Mouse (Mus musculus): Measurements from ENCODE around the gene G3bp2. TPM values are rescaled to one million over a fixed set of nuclear protein-coding genes. Genes with fewer than 3 reads are reported as not detected.

Gene G3bp2
- polyA plus RNA-seq, 1 experiment from 2014 or later = 122 TPM

DNA sequence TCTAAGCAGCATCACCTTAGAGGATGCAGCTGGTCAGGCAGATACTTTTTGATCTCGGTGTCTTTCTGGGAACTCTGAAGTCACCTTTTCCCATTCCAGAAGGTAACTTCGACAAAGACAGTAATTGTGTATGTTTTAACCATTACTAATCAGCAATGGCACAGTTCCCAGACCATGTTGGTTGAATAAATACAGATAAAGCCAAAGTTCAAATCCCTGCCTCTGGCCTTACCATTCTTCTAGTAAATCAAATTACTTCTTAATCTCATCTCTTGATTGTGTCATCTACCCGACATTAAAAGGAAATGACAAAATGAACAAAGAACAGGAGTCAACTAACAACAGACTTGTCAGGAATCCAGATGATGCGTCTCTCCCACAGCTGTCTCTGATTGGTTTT, 38.1 kb upstream of the G3bp2 start:
- H3K9ac ChIP-seq (ENCODE audit: low read length) = no peak overlapping the region
- WGBS = 62% methylated on average over 4 of the region's 4 CpGs
- H3K4me3 ChIP-seq (ENCODE audit: low read length) = no peak overlapping the region
- no peaks in the 10 kb centered on the region for H3K36me3 ChIP-seq (ENCODE audit: control insufficient read depth, insufficient read depth)
- peaks cover 3% of the 10 kb centered on the region for H3K4me1 ChIP-seq (ENCODE audit: control insufficient read depth, insufficient read depth, low read length)
- H3K9me3 ChIP-seq (replicated peaks; ENCODE audit: control insufficient read depth, low read length) = 0 out of 2 replicates have a peak, but pooled peaks cover 2% of the 10 kb centered on the region
- ATAC-seq (replicated peaks; ENCODE audit: extremely low read depth, insufficient read depth, low FRiP score) = no peak
- no peak overlapping the region for H3K27ac ChIP-seq (ENCODE audit: low read length)
- H3K4me2 ChIP-seq (ENCODE audit: low read depth, low read length) = no peak overlapping the region
- H3K27me3 ChIP-seq (ENCODE audit: control insufficient read depth, insufficient read depth, low read length) = no peaks in the 10 kb centered on the region

DNA sequence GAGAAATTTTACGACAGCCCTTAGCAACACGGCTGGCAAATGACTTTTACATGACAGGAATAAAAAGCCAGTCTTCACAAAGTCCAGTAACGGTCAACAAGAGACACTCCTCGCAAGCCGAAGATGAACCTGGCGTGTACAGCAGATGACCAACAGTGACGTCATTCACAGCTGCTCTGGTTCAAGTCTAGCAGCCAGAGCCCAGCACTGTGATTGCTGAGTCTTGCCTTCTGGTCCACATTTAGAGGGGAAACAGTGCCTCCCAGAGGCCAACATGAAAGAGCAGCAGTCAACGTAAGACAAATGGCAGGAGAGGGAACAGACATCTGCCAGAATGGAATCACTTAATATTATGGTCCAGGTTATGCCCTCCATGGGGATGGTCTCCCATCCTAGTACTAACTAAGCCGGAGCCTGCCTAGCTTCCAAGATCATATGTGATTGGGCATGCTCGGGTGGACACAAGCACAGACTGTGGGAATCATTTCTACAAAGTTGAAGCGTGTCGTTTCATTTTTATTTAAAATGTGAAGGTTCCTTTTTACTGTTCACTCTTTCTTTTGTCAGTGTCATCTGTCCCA, 34.4 kb upstream of the G3bp2 start:
- no peak overlapping the region for H3K27ac ChIP-seq (ENCODE audit: low read length)
- no peaks in the 10 kb centered on the region for H3K36me3 ChIP-seq (ENCODE audit: control insufficient read depth, insufficient read depth)
- H3K4me2 ChIP-seq (ENCODE audit: low read depth, low read length) = peak overlapping the region; percentile 6; the same call in 1 of the 2 replicates
- WGBS = 50% methylated on average over 12 of the region's 12 CpGs
- peak; percentile 49; the same call in 1 of the 2 replicates for ATAC-seq (replicated peaks; ENCODE audit: extremely low read depth, insufficient read depth, low FRiP score)
- no peak overlapping the region for H3K4me3 ChIP-seq (ENCODE audit: low read length)
- H3K9me3 ChIP-seq (replicated peaks; ENCODE audit: control insufficient read depth, low read length) = 0 out of 2 replicates have a peak, but pooled peaks cover 2% of the 10 kb centered on the region
- H3K27me3 ChIP-seq (ENCODE audit: control insufficient read depth, insufficient read depth, low read length) = no peaks in the 10 kb centered on the region
- no peak overlapping the region for H3K9ac ChIP-seq (ENCODE audit: low read length)
- H3K4me1 ChIP-seq (ENCODE audit: control insufficient read depth, insufficient read depth, low read length) = peaks cover 2% of the 10 kb centered on the region; the same call in 1 of the 2 replicates

DNA sequence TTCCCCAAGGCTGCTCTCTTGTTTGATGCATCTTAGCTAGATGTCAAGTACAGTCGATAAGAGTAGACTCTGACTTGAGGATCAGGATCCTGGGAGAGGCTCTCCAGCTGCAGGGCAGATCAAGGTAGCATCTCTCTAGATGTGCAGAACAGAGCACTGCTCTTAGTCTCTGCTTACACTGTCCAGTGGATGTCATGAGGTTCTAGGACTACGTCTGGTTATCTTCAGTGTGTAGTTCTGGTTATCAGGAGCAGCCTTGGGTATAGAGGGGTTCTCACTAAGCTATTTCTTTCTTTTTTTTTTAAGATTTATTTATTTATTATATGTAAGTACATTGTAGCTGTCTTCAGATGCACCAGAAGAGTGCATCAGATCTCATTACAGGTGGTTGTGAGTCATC, 31.4 kb upstream of the G3bp2 start:
- Histone ChIP-seq H3K9ac (ENCODE audit: low read length) (no peak overlapping the region), H3K27me3 (ENCODE audit: control insufficient read depth, insufficient read depth, low read length) (no peaks in the 10 kb centered on the region), H3K9me3 (replicated peaks; ENCODE audit: control insufficient read depth, low read length) (no peaks in the 10 kb centered on the region), H3K4me2 (ENCODE audit: low read depth, low read length) (no peak overlapping the region), H3K36me3 (ENCODE audit: control insufficient read depth, insufficient read depth) (no peaks in the 10 kb centered on the region), H3K4me3 (ENCODE audit: low read length) (no peak overlapping the region), H3K27ac (ENCODE audit: low read length) (no peak overlapping the region), H3K4me1 (ENCODE audit: control insufficient read depth, insufficient read depth, low read length) (peaks cover 2% of the 10 kb centered on the region; the same call in 1 of the 2 replicates)
- 87% methylated on average over 2 of the region's 2 CpGs for WGBS
- ATAC-seq (replicated peaks; ENCODE audit: extremely low read depth, insufficient read depth, low FRiP score) = no peak

GRCm38 (mm10) chr5:92114223-92114622, 30.7 kb upstream of the G3bp2 start:
- Histone ChIP-seq H3K36me3 (ENCODE audit: control insufficient read depth, insufficient read depth) (no peaks in the 10 kb centered on the region), H3K27ac (ENCODE audit: low read length) (no peak overlapping the region), H3K4me2 (ENCODE audit: low read depth, low read length) (no peak overlapping the region), H3K9me3 (replicated peaks; ENCODE audit: control insufficient read depth, low read length) (no peaks in the 10 kb centered on the region), H3K27me3 (ENCODE audit: control insufficient read depth, insufficient read depth, low read length) (no peaks in the 10 kb centered on the region), H3K9ac (ENCODE audit: low read length) (no peak overlapping the region), H3K4me3 (ENCODE audit: low read length) (no peak overlapping the region), H3K4me1 (ENCODE audit: control insufficient read depth, insufficient read depth, low read length) (peaks cover 2% of the 10 kb centered on the region; the same call in 1 of the 2 replicates)
- WGBS = 81% methylated on average over 6 of the region's 6 CpGs
- no peak for ATAC-seq (replicated peaks; ENCODE audit: extremely low read depth, insufficient read depth, low FRiP score)

- ATAC-seq (replicated peaks; ENCODE audit: extremely low read depth, insufficient read depth, low FRiP score) = no peak
- no peaks in the 10 kb centered on the region for H3K27me3 ChIP-seq (ENCODE audit: control insufficient read depth, insufficient read depth, low read length)
- no peaks in the 10 kb centered on the region for H3K9me3 ChIP-seq (replicated peaks; ENCODE audit: control insufficient read depth, low read length)
- H3K4me3 ChIP-seq (ENCODE audit: low read length) = no peak overlapping the region
- H3K4me1 ChIP-seq (ENCODE audit: control insufficient read depth, insufficient read depth, low read length) = peaks cover 2% of the 10 kb centered on the region; the same call in 1 of the 2 replicates
- no peak overlapping the region for H3K9ac ChIP-seq (ENCODE audit: low read length)
- no peak overlapping the region for H3K27ac ChIP-seq (ENCODE audit: low read length)
- 81% methylated on average over 7 of the region's 7 CpGs for WGBS
- H3K36me3 ChIP-seq (ENCODE audit: control insufficient read depth, insufficient read depth) = no peaks in the 10 kb centered on the region
- no peak overlapping the region for H3K4me2 ChIP-seq (ENCODE audit: low read depth, low read length)
These were observed 30.0 kb upstream of the G3bp2 start for GRCm38 (mm10) chr5:92113484-92113883.

DNA sequence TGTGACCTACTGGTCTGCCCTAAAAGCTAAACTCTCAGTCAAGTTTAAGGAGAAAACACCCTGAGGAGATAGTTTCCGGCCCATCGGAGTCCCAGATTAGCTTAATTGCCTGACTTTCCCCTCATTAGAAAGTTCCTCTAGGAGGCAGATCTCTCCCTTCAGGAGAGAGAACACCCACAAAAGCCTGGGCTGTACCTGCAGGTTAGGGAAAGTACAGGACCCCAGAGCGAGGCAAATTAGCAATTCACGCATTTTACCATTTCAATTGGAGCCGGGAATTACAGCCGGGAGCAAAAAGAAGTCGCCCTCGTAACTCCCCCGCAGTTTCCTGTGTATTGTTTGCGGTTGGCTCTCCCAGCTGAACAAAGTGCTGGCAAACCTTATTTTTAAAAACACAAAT, 29.1 kb upstream of the G3bp2 start:
- Histone ChIP-seq H3K36me3 (ENCODE audit: control insufficient read depth, insufficient read depth) (no peaks in the 10 kb centered on the region), H3K27ac (ENCODE audit: low read length) (no peak overlapping the region), H3K9me3 (replicated peaks; ENCODE audit: control insufficient read depth, low read length) (no peaks in the 10 kb centered on the region), H3K4me2 (ENCODE audit: low read depth, low read length) (peak overlapping the region; percentile 51), H3K27me3 (ENCODE audit: control insufficient read depth, insufficient read depth, low read length) (no peaks in the 10 kb centered on the region), H3K9ac (ENCODE audit: low read length) (peak overlapping the region; percentile 35; the same call in 1 of the 2 replicates), H3K4me3 (ENCODE audit: low read length) (peak overlapping the region; percentile 18), H3K4me1 (ENCODE audit: control insufficient read depth, insufficient read depth, low read length) (no peaks in the 10 kb centered on the region)
- no peak for ATAC-seq (replicated peaks; ENCODE audit: extremely low read depth, insufficient read depth, low FRiP score)
- WGBS = 14% methylated on average over 10 of the region's 10 CpGs

GRCm38 (mm10) chr5:92112175-92112574, 28.7 kb upstream of the G3bp2 start:
- no peak overlapping the region for H3K9ac ChIP-seq (ENCODE audit: low read length)
- 21% methylated on average over 6 of the region's 6 CpGs for WGBS

DNA sequence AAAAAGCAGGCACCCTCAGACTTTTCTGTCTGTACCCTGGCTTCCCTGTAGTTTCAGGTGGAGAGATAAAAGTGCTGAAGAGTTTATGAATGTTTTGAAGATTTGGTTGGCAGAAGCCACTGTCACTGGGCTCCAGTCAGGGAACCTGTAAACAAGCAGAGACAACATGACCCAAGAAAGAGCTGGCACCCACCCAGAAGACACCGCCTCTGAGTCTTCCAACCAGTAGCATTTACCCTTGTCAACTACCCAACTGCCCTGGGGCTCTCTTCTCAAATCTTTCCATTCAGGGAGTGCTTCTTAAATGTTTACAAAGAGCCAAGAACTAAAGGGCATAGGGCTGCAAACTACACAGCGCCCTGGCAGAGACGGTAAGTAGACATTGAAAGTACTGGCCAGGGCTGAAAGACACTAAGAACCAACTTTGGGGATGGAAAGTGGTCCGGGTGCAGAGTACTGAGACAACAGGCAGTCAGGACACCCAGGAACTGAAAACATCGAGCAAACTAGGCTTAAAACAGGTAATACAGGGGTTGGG, 27.4 kb upstream of the G3bp2 start:
- no peaks in the 10 kb centered on the region for H3K27me3 ChIP-seq (ENCODE audit: control insufficient read depth, insufficient read depth, low read length)
- no peak overlapping the region for H3K27ac ChIP-seq (ENCODE audit: low read length)
- no peak overlapping the region for H3K4me2 ChIP-seq (ENCODE audit: low read depth, low read length)
- 86% methylated on average over 5 of the region's 5 CpGs for WGBS
- no peak overlapping the region for H3K9ac ChIP-seq (ENCODE audit: low read length)
- H3K4me3 ChIP-seq (ENCODE audit: low read length) = no peak overlapping the region
- no peaks in the 10 kb centered on the region for H3K36me3 ChIP-seq (ENCODE audit: control insufficient read depth, insufficient read depth)
- no peak for ATAC-seq (replicated peaks; ENCODE audit: extremely low read depth, insufficient read depth, low FRiP score)
- no peaks in the 10 kb centered on the region for H3K9me3 ChIP-seq (replicated peaks; ENCODE audit: control insufficient read depth, low read length)
- H3K4me1 ChIP-seq (ENCODE audit: control insufficient read depth, insufficient read depth, low read length) = peaks cover 7% of the 10 kb centered on the region

More at GRCm38 (mm10) chr5:92112175-92112574, 28.7 kb upstream of the G3bp2 start:
- Histone ChIP-seq H3K27ac (ENCODE audit: low read length) (no peak overlapping the region), H3K4me2 (ENCODE audit: low read depth, low read length) (peak overlapping the region; percentile 51), H3K9me3 (replicated peaks; ENCODE audit: control insufficient read depth, low read length) (no peaks in the 10 kb centered on the region), H3K4me1 (ENCODE audit: control insufficient read depth, insufficient read depth, low read length) (no peaks in the 10 kb centered on the region), H3K27me3 (ENCODE audit: control insufficient read depth, insufficient read depth, low read length) (no peaks in the 10 kb centered on the region), H3K4me3 (ENCODE audit: low read length) (peak overlapping the region; percentile 18), H3K36me3 (ENCODE audit: control insufficient read depth, insufficient read depth) (no peaks in the 10 kb centered on the region)
- ATAC-seq (replicated peaks; ENCODE audit: extremely low read depth, insufficient read depth, low FRiP score) = no peak

DNA sequence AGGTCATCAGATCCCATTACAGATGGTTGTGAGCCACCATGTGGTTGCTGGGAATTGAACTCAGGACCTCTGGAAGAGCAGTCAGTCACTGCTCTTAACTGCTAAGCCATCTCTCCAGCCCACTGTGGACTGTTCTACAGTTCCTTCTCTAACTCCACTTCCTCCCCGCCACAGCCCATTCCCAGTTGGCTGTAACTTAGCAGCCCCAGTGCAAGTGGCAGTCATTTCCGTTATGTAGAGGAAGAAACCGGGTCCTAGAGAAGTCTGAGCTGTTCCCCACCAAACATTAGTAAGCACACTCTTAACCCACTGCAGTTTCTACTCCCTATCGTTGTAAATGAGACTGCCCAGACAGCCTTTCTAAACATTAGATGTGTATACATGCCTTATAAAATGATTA, 23.8 kb upstream of the G3bp2 start:
- no peaks in the 10 kb centered on the region for H3K9me3 ChIP-seq (replicated peaks; ENCODE audit: control insufficient read depth, low read length)
- no peak overlapping the region for H3K4me2 ChIP-seq (ENCODE audit: low read depth, low read length)
- 83% methylated on average over 4 of the region's 4 CpGs for WGBS
- no peak overlapping the region for H3K9ac ChIP-seq (ENCODE audit: low read length)
- no peak overlapping the region for H3K27ac ChIP-seq (ENCODE audit: low read length)
- H3K36me3 ChIP-seq (ENCODE audit: control insufficient read depth, insufficient read depth) = no peaks in the 10 kb centered on the region
- no peak for ATAC-seq (replicated peaks; ENCODE audit: extremely low read depth, insufficient read depth, low FRiP score)
- H3K4me1 ChIP-seq (ENCODE audit: control insufficient read depth, insufficient read depth, low read length) = peaks cover 22% of the 10 kb centered on the region
- no peaks in the 10 kb centered on the region for H3K27me3 ChIP-seq (ENCODE audit: control insufficient read depth, insufficient read depth, low read length)
- H3K4me3 ChIP-seq (ENCODE audit: low read length) = no peak overlapping the region
